Mouse (Mus musculus) spleen, adult 12 weeks (tissue): ENCODE results near the gene Mybpc1.
"Not testable (repeated sequence)": the region's sequence is repeated elsewhere in the genome, so short reads cannot be mapped to it uniquely, and the experiment has no call there.

Experiments
- DNase-seq: peaks from one replicate; pipeline ENCODE4 v3.0.0; 2022; ENCODE audit warnings: low spot score

Mybpc1 gene

GRCm38 (mm10) chr10:88494959-88495587, 109.9 kb downstream of the Mybpc1 start:
- no peak for DNase-seq

GRCm38 (mm10) chr10:88492658-88493057, 112.3 kb downstream of the Mybpc1 start:
- no peak for DNase-seq

- DNase-seq, result no peak
Measured at GRCm38 (mm10) chr10:88491632-88492031, 113.3 kb downstream of the Mybpc1 start.

GRCm38 (mm10) chr10:88488629-88489028, 116.3 kb downstream of the Mybpc1 start:
- DNase-seq, result no peak

- DNase-seq, result not testable (repeated sequence)
Measured at GRCm38 (mm10) chr10:88482866-88483265, 122.1 kb downstream of the Mybpc1 start.
